Mouse (Mus musculus) megakaryocyte, embryonic 14.5 days (primary cell): ENCODE measurements around the gene Gm49711. TPM values are rescaled to one million over a fixed set of nuclear protein-coding genes. Genes with fewer than 3 reads are reported as not detected.
"Not testable (repeated sequence)": the region's sequence is repeated elsewhere in the genome, so short reads cannot be mapped to it uniquely, and the experiment has no call there.

Experiments used
- H3K27me3 ChIP-seq: replicated peaks from 2 replicates; pipeline ENCODE3; 2012; ENCODE audit warnings: inconsistent platforms
- H3K36me3 ChIP-seq: replicated peaks from 2 replicates; pipeline ENCODE3; 2012; ENCODE audit warnings: low read length, inconsistent platforms, mixed read lengths
- H3K4me1 ChIP-seq: 2 replicates; pipeline ENCODE4 v1.6.1; 2012; ENCODE audit warnings: inconsistent platforms
- H3K4me3 ChIP-seq: replicated peaks from 2 replicates; pipeline ENCODE3; 2012; ENCODE audit warnings: moderate library complexity, mild to moderate bottlenecking, inconsistent platforms
- H3K9me3 ChIP-seq: 2 replicates; pipeline ENCODE4 v1.6.1; 2012; ENCODE audit warnings: inconsistent platforms
- FLI1 ChIP-seq: IDR thresholded peaks from 2 replicates; pipeline ENCODE4 v1.6.1; 2012; ENCODE audit warnings: low read length, inconsistent platforms, mixed read lengths
- GATA1 ChIP-seq: IDR thresholded peaks from 3 replicates; pipeline ENCODE4 v1.6.1; 2012; ENCODE audit warnings: mixed read lengths, low read length, inconsistent platforms, borderline replicate concordance
- polyA plus RNA-seq: library from polyadenylated mRNA; stranded (reverse); fragments of >175 nt; gene quantifications from 2 replicates; pipeline ENCODE4 v1.2.3, GENCODE M21; 2012; ENCODE audit warnings: low replicate concordance; ENCODE audit not compliant: insufficient read depth

The Gm49711 gene
- polyA plus RNA-seq, 1 experiment, result not detected

DNA sequence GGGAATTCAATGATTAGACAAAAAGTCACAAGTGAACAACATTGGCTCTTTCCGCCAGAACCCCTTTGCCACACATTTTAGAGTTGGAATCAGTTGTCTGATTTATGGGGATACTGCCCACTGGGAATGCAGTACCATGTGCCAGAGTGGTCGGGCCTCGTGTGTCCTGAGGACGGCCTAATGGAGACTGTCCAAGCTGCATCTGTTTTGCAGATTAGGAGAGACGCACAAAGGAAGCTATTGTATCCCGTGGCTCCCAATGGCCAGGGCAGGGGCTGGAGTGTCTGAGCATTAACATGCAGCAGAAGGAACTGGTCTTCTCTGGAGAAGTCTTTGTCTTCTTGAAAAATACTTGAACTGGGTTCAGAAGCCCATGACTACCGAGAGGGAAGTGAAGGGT, 142.5 kb downstream of the Gm49711 start:
- Histone ChIP-seq H3K4me1 (no peaks in the 10 kb centered on the region), H3K36me3 (no peaks in the 10 kb centered on the region), H3K4me3 (no peak overlapping the region), H3K27me3 (peaks cover 32% of the 10 kb centered on the region), H3K9me3 (peaks cover 6% of the 10 kb centered on the region)
- TF ChIP-seq GATA1 (no peak), FLI1 (no peak)

DNA sequence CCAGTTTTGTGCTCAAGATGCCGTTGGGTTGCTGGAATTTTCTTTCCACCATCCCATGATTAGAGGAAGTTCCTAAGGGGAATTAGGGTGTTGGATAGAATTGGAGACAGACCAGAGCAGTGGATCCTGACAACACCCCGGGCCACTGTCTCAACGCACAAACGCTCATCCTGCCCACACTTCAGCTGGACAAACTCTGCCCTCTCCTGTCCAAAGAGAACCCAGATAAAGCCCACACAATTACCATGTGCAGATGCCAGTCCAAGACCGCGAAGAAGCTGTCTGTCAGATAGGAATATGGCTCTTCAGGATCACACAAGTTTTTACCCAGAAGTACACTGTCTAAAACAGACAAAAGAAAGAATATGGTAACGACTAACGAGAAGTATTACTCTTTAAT, 145.5 kb downstream of the Gm49711 start:
- H3K36me3 ChIP-seq, result no peaks in the 10 kb centered on the region
- no peaks in the 10 kb centered on the region for H3K4me1 ChIP-seq
- H3K27me3 ChIP-seq, result peaks cover 26% of the 10 kb centered on the region
- TF ChIP-seq FLI1, result no peak
- TF ChIP-seq GATA1, result no peak
- no peak overlapping the region for H3K4me3 ChIP-seq
- H3K9me3 ChIP-seq, result peaks cover 6% of the 10 kb centered on the region

DNA sequence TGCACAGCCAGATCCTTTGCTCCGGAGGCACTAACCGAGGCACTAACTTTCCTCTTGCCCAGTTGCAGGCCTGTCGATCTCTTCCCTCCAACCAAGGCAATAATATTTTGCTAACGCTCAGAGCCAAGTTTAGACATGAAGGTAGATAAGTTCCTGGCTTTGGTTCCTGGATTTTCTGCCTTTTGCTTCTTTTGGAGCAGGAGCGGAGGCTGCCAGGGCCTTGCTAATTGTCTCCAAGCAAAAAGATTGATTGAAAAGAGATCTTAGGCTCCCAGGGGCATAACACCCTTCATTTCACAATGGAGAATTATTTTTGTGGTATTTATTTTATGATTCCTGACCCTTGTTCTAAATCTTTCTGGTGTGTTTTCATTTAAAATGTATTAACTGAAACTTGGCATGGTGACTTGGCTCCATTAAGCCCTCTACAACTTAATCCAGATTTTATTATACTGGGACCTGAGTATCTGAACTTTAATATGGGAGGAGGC, 151.2 kb downstream of the Gm49711 start:
- Histone ChIP-seq H3K4me3 (no peak overlapping the region), H3K9me3 (no peaks in the 10 kb centered on the region), H3K36me3 (no peaks in the 10 kb centered on the region), H3K27me3 (peaks cover 13% of the 10 kb centered on the region), H3K4me1 (no peaks in the 10 kb centered on the region)
- TF ChIP-seq FLI1, result no peak
- TF ChIP-seq GATA1, result no peak

DNA sequence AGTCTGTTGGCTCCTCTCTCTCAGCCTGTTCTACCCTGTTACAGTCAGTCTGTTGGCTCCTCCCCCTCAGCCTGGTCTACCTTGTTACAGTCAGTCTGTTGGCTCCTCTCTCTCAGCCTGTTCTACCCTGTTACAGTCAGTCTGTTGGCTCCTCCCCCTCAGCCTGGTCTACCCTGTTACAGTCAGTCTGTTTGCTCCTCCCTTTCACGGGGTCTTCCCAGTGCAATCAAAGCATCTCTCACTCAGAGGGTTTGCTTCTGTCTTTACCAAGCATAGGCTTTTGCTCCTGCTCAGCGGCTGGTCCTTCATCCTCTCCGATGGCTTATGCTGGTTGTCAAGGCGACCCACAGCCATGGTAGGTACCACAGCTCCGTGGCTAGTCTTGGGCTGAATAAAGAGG, 152.2 kb downstream of the Gm49711 start:
- H3K36me3 ChIP-seq, H3K4me1 ChIP-seq, H3K4me3 ChIP-seq, H3K9me3 ChIP-seq: not testable (repeated sequence)
- H3K27me3 ChIP-seq, result peaks cover 11% of the 10 kb centered on the region

DNA sequence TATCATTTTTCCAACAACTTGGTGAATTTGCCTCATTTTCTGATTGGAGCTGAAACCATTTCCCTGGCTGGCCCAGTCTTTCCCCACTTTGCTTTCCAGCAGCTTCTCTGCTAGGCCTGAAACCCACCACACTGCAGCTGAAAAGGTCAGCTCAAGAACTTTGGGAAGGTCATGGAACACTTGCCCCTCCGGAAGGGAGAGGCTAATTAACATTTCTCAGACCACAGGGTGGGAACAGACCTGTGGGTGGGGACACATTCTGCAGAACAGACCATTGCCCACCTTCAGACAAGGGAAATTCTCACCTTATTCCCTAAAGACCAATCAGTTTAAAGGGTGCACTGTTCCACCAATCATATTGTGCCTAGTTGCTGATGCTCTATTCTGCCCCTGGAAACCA, 155.8 kb downstream of the Gm49711 start:
- peaks cover 15% of the 10 kb centered on the region for H3K27me3 ChIP-seq
- not testable (repeated sequence) for H3K4me1 ChIP-seq, H3K9me3 ChIP-seq, H3K4me3 ChIP-seq, H3K36me3 ChIP-seq

DNA sequence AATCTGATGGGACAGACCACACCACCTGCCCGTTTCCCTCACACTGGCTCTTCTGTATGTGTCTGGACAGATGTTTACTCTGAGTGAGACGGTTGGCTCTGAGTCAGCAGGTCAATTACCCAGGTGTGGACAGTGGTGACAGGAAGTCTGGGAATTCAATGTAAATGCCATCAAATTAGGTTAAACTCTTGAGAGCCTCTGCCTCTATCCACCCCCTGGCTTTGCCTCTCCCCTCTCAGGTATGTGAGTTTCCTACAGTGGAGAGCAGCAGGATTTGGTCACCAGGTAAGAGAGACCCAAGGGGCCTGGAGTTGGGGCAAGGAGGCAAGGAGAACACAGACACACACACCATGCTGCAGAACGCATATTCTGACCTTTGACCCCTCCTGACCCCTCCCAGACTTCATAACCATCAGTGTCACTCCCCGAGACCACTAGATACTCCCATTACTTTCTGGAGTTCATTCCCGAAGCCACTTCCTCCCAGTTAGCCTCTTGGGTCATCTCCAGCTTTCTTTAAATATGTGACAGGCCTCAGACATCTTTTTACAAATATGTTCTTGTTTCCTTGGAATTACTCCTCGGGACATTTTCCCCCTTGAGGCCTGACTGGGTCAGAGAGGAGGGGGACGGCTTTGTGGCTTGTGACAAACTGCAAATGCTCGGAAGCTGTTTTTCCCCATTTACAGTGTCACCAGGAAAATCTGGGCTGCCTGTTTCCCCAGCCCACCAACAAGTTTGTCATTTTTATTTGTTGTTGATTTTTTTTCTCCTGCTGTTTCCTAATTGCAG, 157.7 kb downstream of the Gm49711 start:
- H3K4me3 ChIP-seq, result no peak overlapping the region

DNA sequence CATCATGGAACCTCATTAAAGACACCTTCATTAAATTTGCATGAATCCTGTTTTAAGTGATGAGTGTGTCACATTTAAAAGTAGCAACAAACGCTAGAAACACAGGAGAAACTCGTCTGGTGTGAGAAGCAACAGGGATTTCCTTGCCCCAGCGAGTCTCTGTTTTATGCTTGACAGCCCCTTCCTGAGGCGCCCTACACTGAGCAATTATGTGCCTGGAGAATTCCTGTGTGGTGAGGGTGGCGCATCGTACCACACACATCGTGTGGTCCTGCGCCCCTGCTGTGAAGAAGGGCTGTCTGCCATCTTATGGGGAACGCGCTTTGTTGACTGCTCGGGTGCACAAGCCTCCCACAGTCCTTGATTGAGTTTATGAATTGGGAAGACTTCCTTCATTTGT, 162.6 kb downstream of the Gm49711 start:
- no peaks in the 10 kb centered on the region for H3K4me1 ChIP-seq
- no peak overlapping the region for H3K4me3 ChIP-seq
- no peaks in the 10 kb centered on the region for H3K36me3 ChIP-seq
- peaks cover 20% of the 10 kb centered on the region for H3K9me3 ChIP-seq
- TF ChIP-seq FLI1, result no peak
- TF ChIP-seq GATA1, result no peak
- H3K27me3 ChIP-seq, result peaks cover 31% of the 10 kb centered on the region

More for the DNA sequence above, 157.7 kb downstream of the Gm49711 start:
- Histone ChIP-seq H3K4me1 (no peaks in the 10 kb centered on the region), H3K27me3 (peaks cover 20% of the 10 kb centered on the region), H3K36me3 (no peaks in the 10 kb centered on the region), H3K9me3 (peaks cover 7% of the 10 kb centered on the region)
- TF ChIP-seq FLI1 (no peak), GATA1 (no peak)

DNA sequence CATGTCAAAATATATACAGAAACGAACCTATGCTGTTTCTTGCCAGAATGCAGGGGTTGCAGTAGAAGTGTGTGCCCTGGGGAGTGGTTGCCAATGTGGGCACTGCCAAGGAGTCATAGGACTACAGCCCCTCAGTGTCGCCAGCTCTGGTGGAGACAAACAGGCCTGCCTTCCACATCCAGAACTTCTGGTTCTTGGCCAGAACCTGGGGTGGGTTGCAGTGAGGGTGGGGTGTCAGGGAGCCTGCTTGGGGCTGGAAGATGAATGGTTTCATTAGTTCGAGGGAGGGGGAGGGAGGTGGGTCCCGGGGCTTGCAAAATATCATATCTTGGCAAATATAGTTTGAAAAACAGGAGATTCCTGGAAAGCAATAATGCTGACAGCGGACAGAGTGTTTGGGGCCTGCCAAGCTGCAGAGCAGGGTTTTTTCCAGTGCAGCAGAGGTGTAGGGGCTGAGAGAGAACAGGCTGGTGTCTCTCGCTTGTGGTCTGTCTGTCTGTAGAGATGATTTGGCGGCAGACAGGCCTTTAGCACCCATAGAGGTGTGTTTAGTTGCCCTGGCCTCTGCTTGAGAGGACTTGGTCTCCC, 170.3 kb downstream of the Gm49711 start:
- no peaks in the 10 kb centered on the region for H3K36me3 ChIP-seq
- H3K9me3 ChIP-seq, result peaks cover 27% of the 10 kb centered on the region
- H3K4me1 ChIP-seq, result no peaks in the 10 kb centered on the region
- peaks cover 8% of the 10 kb centered on the region for H3K27me3 ChIP-seq
- no peak overlapping the region for H3K4me3 ChIP-seq
- no peak for TF ChIP-seq GATA1
- no peak for TF ChIP-seq FLI1

DNA sequence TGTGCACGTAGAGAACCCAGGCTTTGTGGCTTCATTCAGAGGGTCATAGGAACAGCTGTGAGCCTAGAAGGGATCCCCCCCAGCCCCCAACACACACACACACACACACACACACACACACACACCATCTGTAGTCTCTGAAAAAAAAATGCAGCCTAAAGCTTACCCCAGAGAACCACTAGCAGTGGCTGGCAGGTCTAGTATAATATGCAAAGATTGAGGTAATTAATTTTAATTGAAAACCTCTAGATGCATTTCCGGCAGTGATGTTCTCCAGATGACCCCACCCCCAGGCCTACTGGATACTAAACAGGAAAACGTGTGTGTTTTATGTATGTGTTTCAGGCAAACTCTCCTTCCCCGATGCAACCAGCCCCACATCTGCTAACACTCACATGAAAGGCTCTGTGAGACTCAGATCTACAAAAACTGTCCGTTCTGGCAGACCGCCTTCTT, 172.4 kb downstream of the Gm49711 start:
- H3K4me3 ChIP-seq, result no peak overlapping the region
- H3K27me3 ChIP-seq, result peaks cover 14% of the 10 kb centered on the region
- no peak for TF ChIP-seq GATA1
- TF ChIP-seq FLI1, result no peak
- H3K9me3 ChIP-seq, result peaks cover 27% of the 10 kb centered on the region
- H3K4me1 ChIP-seq, result no peaks in the 10 kb centered on the region
- H3K36me3 ChIP-seq, result no peaks in the 10 kb centered on the region

DNA sequence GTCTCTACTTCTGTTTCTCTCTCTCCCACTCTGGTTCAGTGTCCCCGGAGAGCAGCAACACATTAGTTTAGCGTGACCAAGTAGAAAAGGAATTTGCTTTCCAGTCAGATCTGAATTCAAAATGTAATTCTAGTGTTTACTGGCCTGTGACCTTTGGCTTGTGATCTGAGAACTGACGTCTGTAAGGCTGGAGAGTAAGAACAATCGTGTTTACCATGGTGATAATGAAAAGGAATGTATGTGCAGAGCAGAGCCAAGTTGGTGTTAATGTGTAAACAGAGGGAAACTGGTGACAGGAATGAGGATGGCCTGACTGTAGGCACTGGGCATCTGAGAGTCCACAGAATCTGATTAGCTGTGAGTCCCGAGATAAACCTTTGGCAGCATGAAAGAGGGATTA, 176.4 kb downstream of the Gm49711 start:
- Histone ChIP-seq H3K27me3 (peaks cover 13% of the 10 kb centered on the region), H3K36me3 (no peaks in the 10 kb centered on the region), H3K4me1 (no peaks in the 10 kb centered on the region), H3K9me3 (peaks cover 33% of the 10 kb centered on the region), H3K4me3 (no peak overlapping the region)
- TF ChIP-seq FLI1, result no peak

DNA sequence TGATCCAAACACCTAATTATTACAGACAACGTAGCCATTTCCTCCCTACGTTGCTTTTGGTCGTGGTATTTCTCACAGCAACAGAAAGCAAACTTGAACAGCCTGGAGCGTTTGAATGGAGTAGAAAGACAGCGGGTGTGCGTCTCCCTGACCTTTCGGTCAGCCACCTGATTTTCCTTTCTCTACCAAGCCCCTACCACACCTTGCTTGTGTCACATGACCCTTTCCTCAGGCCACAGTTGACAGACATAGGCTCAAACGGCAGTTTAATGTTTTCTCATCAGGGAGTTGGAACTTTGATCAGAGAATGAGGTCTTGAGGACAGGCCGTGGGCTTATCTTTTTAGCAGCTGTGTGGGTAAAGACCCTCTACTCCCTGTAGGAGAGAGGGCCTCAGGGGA, 177.1 kb downstream of the Gm49711 start:
- peaks cover 13% of the 10 kb centered on the region for H3K27me3 ChIP-seq
- H3K4me1 ChIP-seq, result peaks cover 6% of the 10 kb centered on the region; the same call in 1 of the 2 replicates
- H3K4me3 ChIP-seq, result no peak overlapping the region
- TF ChIP-seq GATA1, result no peak
- TF ChIP-seq FLI1, result no peak
- no peaks in the 10 kb centered on the region for H3K36me3 ChIP-seq
- H3K9me3 ChIP-seq, result peaks cover 28% of the 10 kb centered on the region

Other genes starting within 250 kb of the Gm49711 start
- 13.9 TPM in 1 of 2 replicates, not detected in the other for gene Mrps6, start within 50 bp of the Gm49711 start, polyA plus RNA-seq
- not detected in 2 replicates for gene Slc5a3, start within 50 bp of the Gm49711 start, polyA plus RNA-seq
- gene Kcne2, start 234.1 kb downstream of the Gm49711 start, polyA plus RNA-seq, result not detected in 2 replicates
- gene Smim11, start 243.0 kb downstream of the Gm49711 start, polyA plus RNA-seq, result 18.6 TPM in 1 of 2 replicates, not detected in the other